Mouse (Mus musculus): Measurements from ENCODE around the gene Tst.

DNA sequence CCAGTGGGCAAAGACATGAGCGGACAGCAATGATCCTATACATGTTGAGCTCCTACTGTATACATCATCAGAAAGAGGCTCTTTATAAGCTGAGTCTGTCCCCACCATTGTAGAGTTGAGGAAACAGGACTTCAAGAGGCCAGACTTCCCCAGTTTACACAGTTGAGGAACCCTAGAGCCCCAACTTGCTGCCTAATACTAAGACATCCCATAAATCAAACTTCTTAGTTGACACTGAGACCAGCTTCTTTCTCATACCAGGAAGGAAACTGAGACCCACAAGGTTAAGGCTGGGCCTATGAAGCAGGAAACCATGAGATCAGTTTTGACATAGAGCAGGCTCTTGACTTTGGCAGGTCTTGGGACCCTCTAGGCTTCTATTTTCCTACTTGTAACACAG, 20.1 kb downstream of the Tst start:
- no peak for TF ChIP-seq EP300 (optimal IDR thresholded peaks at IDR 0.05)
- TF ChIP-seq CTCF (IDR thresholded peaks at IDR 0.05; ENCODE audit: low read depth): no peak

All from stomach, postnatal 0 days (tissue).